Comparison of ENCODE assay signal across 19 mouse cellular contexts in the genomic region with DNA sequence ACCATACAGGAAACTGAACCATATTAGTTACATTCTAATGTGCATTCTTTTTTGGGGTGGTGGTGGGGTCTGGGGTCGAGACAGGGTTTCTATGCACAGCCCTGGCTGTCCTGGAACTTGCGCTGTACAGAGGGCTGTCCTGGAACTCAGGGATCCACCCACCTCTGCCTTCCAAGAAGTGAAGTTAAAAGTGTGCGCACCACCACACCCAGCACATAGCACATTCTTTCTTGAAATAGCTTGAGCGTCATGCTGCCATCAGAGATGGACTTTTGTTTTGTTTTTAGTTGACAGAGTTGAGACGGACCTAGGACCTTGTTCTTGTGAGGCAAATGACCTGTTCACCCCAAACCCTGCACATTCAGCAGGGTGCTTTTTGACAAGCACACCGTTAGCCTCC. TPM values are rescaled to one million over a fixed set of nuclear protein-coding genes. Genes with fewer than 3 reads are reported as not detected.
"Had no signal": no experiment of that assay in that cellular context is flagged by ENCODE, and none has a peak within 500 bp of the region (broad histone marks: within the 10 kb centered on the region; RNA-seq: fewer than 3 reads in every experiment).

No protein-coding gene starts in this region.

- H3K9me3 ChIP-seq: kidney, embryonic 15.5 days; liver, embryonic 12.5 days; liver, embryonic 15.5 days; midbrain, embryonic 12.5 days; midbrain, embryonic 15.5 days; neural tube, embryonic 12.5 days; neural tube, embryonic 15.5 days; stomach, embryonic 15.5 days had no signal

- H3K27me3 ChIP-seq: kidney, embryonic 15.5 days; liver, embryonic 12.5 days; liver, embryonic 15.5 days; midbrain, embryonic 12.5 days; midbrain, embryonic 15.5 days; neural tube, embryonic 12.5 days; neural tube, embryonic 15.5 days; stomach, embryonic 15.5 days had no signal

- DNase-seq: kidney, postnatal 14 days; layer of hippocampus, postnatal 36 days; lung, adult 2 months; lung, postnatal 14 days; right cerebral cortex, adult 18-20 months; right cerebral cortex, postnatal 25 days; spleen, adult 18-20 months had no signal

- H3K4me3 ChIP-seq: kidney, embryonic 15.5 days; left cerebral cortex, adult 2 months; liver, embryonic 12.5 days; liver, embryonic 15.5 days; midbrain, embryonic 12.5 days; midbrain, embryonic 15.5 days; neural tube, embryonic 12.5 days; neural tube, embryonic 15.5 days; stomach, embryonic 15.5 days had no signal

- H3K4me2 ChIP-seq: kidney, embryonic 15.5 days; liver, embryonic 12.5 days; liver, embryonic 15.5 days; midbrain, embryonic 12.5 days; midbrain, embryonic 15.5 days; neural tube, embryonic 12.5 days; neural tube, embryonic 15.5 days; stomach, embryonic 15.5 days had no signal

- H3K27ac ChIP-seq: kidney, embryonic 15.5 days; left cerebral cortex, adult 2 months; liver, embryonic 12.5 days; liver, embryonic 15.5 days; macrophage; midbrain, embryonic 12.5 days; midbrain, embryonic 15.5 days; neural tube, embryonic 12.5 days; neural tube, embryonic 15.5 days; stomach, embryonic 15.5 days had no signal

- H3K9ac ChIP-seq: kidney, embryonic 15.5 days; liver, embryonic 12.5 days; liver, embryonic 15.5 days; midbrain, embryonic 12.5 days; midbrain, embryonic 15.5 days; neural tube, embryonic 12.5 days; neural tube, embryonic 15.5 days; stomach, embryonic 15.5 days had no signal

- H3K36me3 ChIP-seq: kidney, embryonic 15.5 days; liver, embryonic 12.5 days; liver, embryonic 15.5 days; midbrain, embryonic 12.5 days; midbrain, embryonic 15.5 days; neural tube, embryonic 12.5 days; neural tube, embryonic 15.5 days; stomach, embryonic 15.5 days had no signal

- ATAC-seq: intestine, postnatal 0 days; liver, embryonic 12.5 days; midbrain, embryonic 15.5 days had no signal

- H3K4me1 ChIP-seq: kidney, embryonic 15.5 days; liver, embryonic 12.5 days; liver, embryonic 15.5 days; midbrain, embryonic 12.5 days; midbrain, embryonic 15.5 days; neural tube, embryonic 15.5 days; stomach, embryonic 15.5 days had no signal

RNA-seq across cellular contexts. Expression of gene Slc9b2, which starts 19.7 kb away (rescaled TPM):
- total RNA-seq: megakaryocyte, adult 5-6 weeks had no signal

RNA-seq across cellular contexts. Expression of gene Slc9b1, which starts 20.7 kb away (rescaled TPM):
- total RNA-seq: layer of hippocampus, postnatal 36 days; megakaryocyte, adult 5-6 weeks had no signal
- polyA plus RNA-seq: intestine, postnatal 0 days; liver, embryonic 15.5 days; midbrain, embryonic 15.5 days; neural tube, embryonic 12.5 days had no signal

RNA-seq across cellular contexts. Expression of gene Bdh2, which starts 46.2 kb away (rescaled TPM):
- total RNA-seq: megakaryocyte, adult 5-6 weeks had no signal
- polyA plus RNA-seq: macrophage had no signal
